Mouse (Mus musculus) CH12.LX (cell line): ENCODE results near the gene Rab42.

Experiments used
- CHD1 ChIP-seq: IDR thresholded peaks from 2 replicates; pipeline ENCODE4 v1.6.1; 2012; ENCODE audit warnings: low read depth, low read length, improper control_type of control experiment, inconsistent platforms
- CTCF ChIP-seq, 2 experiments: IDR thresholded peaks in 1 of 2; conservative IDR thresholded peaks in 1 of 2; 2 replicates each; pipeline ENCODE4 v1.5.1; 2011 to 2012; ENCODE audit warnings: low read depth in 2 of 2, low read length in 2 of 2, improper control_type of control experiment in 1 of 2, inconsistent platforms in 1 of 2, mild to moderate bottlenecking in 1 of 2, moderate library complexity in 1 of 2
- EP300 ChIP-seq: IDR thresholded peaks from 2 replicates; pipeline ENCODE4 v1.6.1; 2011; ENCODE audit warnings: low read length, improper control_type of control experiment
- HCFC1 ChIP-seq: IDR thresholded peaks from 2 replicates; pipeline ENCODE4 v1.6.1; 2012; ENCODE audit warnings: low read depth, mild to moderate bottlenecking, inconsistent platforms, low read length, improper control_type of control experiment
- MAFK ChIP-seq: IDR thresholded peaks from 2 replicates; pipeline ENCODE4 v1.6.1; 2011; ENCODE audit warnings: low read length, improper control_type of control experiment; ENCODE audit not compliant: insufficient replicate concordance
- MAX ChIP-seq: IDR thresholded peaks from 2 replicates; pipeline ENCODE4 v1.6.1; 2011; ENCODE audit warnings: low read length, improper control_type of control experiment
- MAZ ChIP-seq: IDR thresholded peaks from 2 replicates; pipeline ENCODE4 v1.6.1; 2012; ENCODE audit warnings: low read depth, mild to moderate bottlenecking, inconsistent platforms, low read length, improper control_type of control experiment, moderate library complexity
- POLR2A ChIP-seq: IDR thresholded peaks from 2 replicates; pipeline ENCODE4 v1.6.1; 2011; ENCODE audit warnings: low read depth, mild to moderate bottlenecking, improper control_type of control experiment, low read length
- SMC3 ChIP-seq: IDR thresholded peaks from 2 replicates; pipeline ENCODE4 v1.6.1; 2011; ENCODE audit warnings: low read depth, low read length, improper control_type of control experiment
- TCF12 ChIP-seq: IDR thresholded peaks from 2 replicates; pipeline ENCODE4 v1.6.1; 2014; ENCODE audit warnings: low read depth, mild to moderate bottlenecking, inconsistent platforms, low read length, improper control_type of control experiment
- USF1 ChIP-seq: IDR thresholded peaks from 2 replicates; pipeline ENCODE4 v1.6.1; 2014; ENCODE audit warnings: low read depth, mild to moderate bottlenecking, inconsistent platforms, low read length, improper control_type of control experiment
- ZC3H11A ChIP-seq: IDR thresholded peaks from 2 replicates; pipeline ENCODE4 v1.6.1; 2012; ENCODE audit warnings: low read depth, mild to moderate bottlenecking, inconsistent platforms, low read length, improper control_type of control experiment

DNA sequence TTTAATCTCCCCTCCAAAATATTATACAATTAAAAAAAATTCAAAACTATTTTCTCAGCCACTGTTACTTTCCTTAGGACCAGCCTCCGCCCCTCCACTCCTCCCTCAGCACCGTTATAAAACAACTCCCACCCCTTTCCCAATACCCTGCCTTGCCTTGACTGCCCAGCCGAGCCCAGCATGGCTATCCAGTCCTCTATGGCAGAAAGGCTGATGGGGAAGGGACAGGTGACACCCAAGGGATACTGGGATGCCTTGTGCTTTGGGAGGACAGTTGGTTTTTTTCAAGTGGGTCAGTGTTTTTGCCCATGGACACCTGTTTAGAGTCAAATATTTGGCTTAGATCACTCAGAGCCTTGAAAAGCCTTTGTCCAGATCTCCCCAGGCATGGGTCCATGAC is 28.8 kb upstream of the Rab42 start:
- TF ChIP-seq CTCF (conservative IDR thresholded peaks at IDR 0.05 in 1 of 2, IDR thresholded peaks at IDR 0.05 in 1 of 2; ENCODE audit: low read depth in 2 of 2, low read length in 2 of 2): no peak
- no peak for TF ChIP-seq USF1
- no peak; the same call in 1 of the 2 replicates for TF ChIP-seq POLR2A
- no peak for TF ChIP-seq MAZ
- no peak for TF ChIP-seq CHD1
- TF ChIP-seq SMC3: no peak
- no peak for TF ChIP-seq MAFK
- no peak for TF ChIP-seq HCFC1
- TF ChIP-seq ZC3H11A: no peak
- TF ChIP-seq EP300: no peak
- TF ChIP-seq TCF12: no peak
- no peak for TF ChIP-seq MAX
